Mouse (Mus musculus) liver, postnatal 0 days (tissue): ENCODE measurements at regions not wholly inside any gene's neighbourhood (a gene's known extent, or its start where the extent isn't known, plus 50 kb on each side); places are given as distances from the start of the nearest gene placed in this dataset.

Experiments used
- ATAC-seq: fragments of 200-750 bp; cut with Nextera tagmentation; 2 replicates; pipeline ENCODE4 v1.8.0; 2017; ENCODE audit warnings: mild to moderate bottlenecking, moderate library complexity
- DNase-seq: peaks from one replicate; pipeline ENCODE4 v3.0.0-alpha.2; 2016
- H3K27ac ChIP-seq: fragments of 300-500 bp; sonication (generic); 2 replicates; pipeline ENCODE4 v1.5.1; 2014; ENCODE audit warnings: antibody characterized with exemption, moderate library complexity, mild to moderate bottlenecking, low read depth
- H3K27me3 ChIP-seq: fragments of 300-500 bp; sonication (generic); 2 replicates; pipeline ENCODE4 v1.6.1; 2014; ENCODE audit warnings: low read length, control low read depth, mixed read lengths; ENCODE audit not compliant: insufficient read depth
- H3K36me3 ChIP-seq: fragments of 300-500 bp; sonication (generic); replicated peaks from 2 replicates; pipeline ENCODE4 v1.6.1; 2014; ENCODE audit warnings: mild to moderate bottlenecking, control low read depth, low read length, moderate library complexity, mixed read lengths; ENCODE audit not compliant: insufficient read depth
- H3K4me1 ChIP-seq: fragments of 300-500 bp; sonication (generic); 2 replicates; pipeline ENCODE4 v1.6.1; 2014; ENCODE audit warnings: antibody characterized with exemption, mild to moderate bottlenecking, control low read depth; ENCODE audit not compliant: insufficient read depth
- H3K4me2 ChIP-seq: fragments of 300-500 bp; sonication (generic); 2 replicates; pipeline ENCODE4 v1.6.1; 2014; ENCODE audit warnings: low read depth, mild to moderate bottlenecking, low read length, moderate library complexity, mixed read lengths
- H3K4me3 ChIP-seq: fragments of 300-500 bp; sonication (generic); 2 replicates; pipeline ENCODE4 v1.5.1; 2014; ENCODE audit warnings: low read depth, low read length
- H3K9ac ChIP-seq: fragments of 300-500 bp; sonication (generic); replicated peaks from 2 replicates; pipeline ENCODE4 v1.6.1; 2014; ENCODE audit warnings: mild to moderate bottlenecking, moderate library complexity
- H3K9me3 ChIP-seq: fragments of 300-500 bp; sonication (generic); 2 replicates; pipeline ENCODE4 v1.6.1; 2016; ENCODE audit warnings: mild to moderate bottlenecking, control low read depth, low read length, mixed read lengths
- CTCF ChIP-seq: sonication (generic); IDR thresholded peaks from 2 replicates; pipeline ENCODE4 v1.5.1; 2016; ENCODE audit warnings: antibody characterized with exemption, low read depth
- EP300 ChIP-seq: IDR thresholded peaks from 2 replicates; pipeline ENCODE4 v1.6.1; 2016; ENCODE audit warnings: antibody characterized with exemption, low read depth, mild to moderate bottlenecking
- WGBS: fragments of 180-500 bp; shearing (Covaris S2); extraction: QIAGEN DNeasy Blood & Tissue Kit; methylation state at CpG from one replicate; pipeline ENCODE4 v1.1.7; 2014; ENCODE audit not compliant: insufficient replicate concordance; 5-methylcytosine and 5-hydroxymethylcytosine counted together

DNA sequence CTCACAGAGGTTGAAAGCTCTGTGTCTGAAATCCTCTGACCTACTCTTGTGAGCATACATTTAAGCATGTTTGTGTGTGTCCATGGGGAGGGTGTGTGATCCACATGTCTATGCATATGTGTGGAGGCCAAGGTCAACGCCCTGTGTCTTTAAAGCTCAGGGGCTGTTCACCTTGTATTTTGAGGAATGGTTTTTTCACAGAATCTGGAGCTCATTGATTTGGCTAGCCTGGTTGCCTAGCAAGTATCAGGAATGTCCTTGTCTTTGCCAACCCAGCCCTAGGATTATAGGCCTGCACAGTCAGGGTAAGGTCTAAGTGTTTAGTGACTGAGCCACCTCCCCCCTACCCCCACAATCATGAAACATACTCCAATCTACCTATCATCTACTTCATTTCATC lies 394.0 kb upstream of the Plxna2 start:
- no peak overlapping the region for H3K9ac ChIP-seq
- H3K4me1 ChIP-seq: no peaks in the 10 kb centered on the region
- no peaks in the 10 kb centered on the region for H3K36me3 ChIP-seq
- no peak overlapping the region for H3K4me2 ChIP-seq
- WGBS: 52% methylated on average over 1 of the region's 1 CpGs
- no peaks in the 10 kb centered on the region for H3K9me3 ChIP-seq
- DNase-seq (no peak), ATAC-seq (no peak)
- no peak overlapping the region for H3K27ac ChIP-seq
- H3K27me3 ChIP-seq: no peaks in the 10 kb centered on the region
- H3K4me3 ChIP-seq: no peak overlapping the region
- TF ChIP-seq CTCF (no peak), EP300 (no peak)

DNA sequence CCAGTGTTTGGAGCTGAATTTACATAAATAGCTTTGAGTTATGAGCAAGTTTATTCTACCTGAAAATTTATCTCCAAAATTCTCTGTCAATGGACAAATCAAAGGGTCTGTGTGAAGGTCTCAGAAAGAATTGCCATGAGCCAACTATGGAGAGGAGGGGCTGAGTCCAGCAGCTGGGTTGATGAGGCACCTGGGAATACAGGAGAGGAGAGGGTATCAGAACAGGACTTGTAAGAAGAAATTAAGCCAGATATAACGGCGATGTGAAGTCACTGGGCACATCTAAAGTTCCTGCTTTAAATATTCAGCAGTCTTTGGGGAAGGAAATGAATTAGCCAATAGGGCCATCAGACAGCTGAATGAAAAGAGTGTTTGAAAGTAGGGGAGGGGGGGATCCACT lies 394.4 kb upstream of the Plxna2 start:
- Histone ChIP-seq H3K9me3 (no peaks in the 10 kb centered on the region), H3K4me3 (no peak overlapping the region), H3K27me3 (no peaks in the 10 kb centered on the region), H3K27ac (no peak overlapping the region), H3K4me1 (no peaks in the 10 kb centered on the region), H3K4me2 (no peak overlapping the region), H3K36me3 (no peaks in the 10 kb centered on the region), H3K9ac (no peak overlapping the region)
- TF ChIP-seq EP300 (no peak), CTCF (no peak)
- 16% methylated on average over 2 of the region's 2 CpGs for WGBS
- ATAC-seq: no peak
- no peak for DNase-seq

GRCm38 (mm10) chr1:194223015-194223414 lies 395.0 kb upstream of the Plxna2 start:
- DNase-seq: peak; percentile 66
- Histone ChIP-seq H3K4me3 (no peak overlapping the region), H3K36me3 (no peaks in the 10 kb centered on the region), H3K27me3 (no peaks in the 10 kb centered on the region), H3K27ac (no peak overlapping the region), H3K4me1 (no peaks in the 10 kb centered on the region), H3K9ac (no peak overlapping the region), H3K4me2 (no peak overlapping the region), H3K9me3 (no peaks in the 10 kb centered on the region)
- ATAC-seq: peak; percentile 48
- 3% methylated on average over 9 of the region's 9 CpGs for WGBS
- TF ChIP-seq CTCF: peak; percentile 86
- TF ChIP-seq EP300: no peak

DNA sequence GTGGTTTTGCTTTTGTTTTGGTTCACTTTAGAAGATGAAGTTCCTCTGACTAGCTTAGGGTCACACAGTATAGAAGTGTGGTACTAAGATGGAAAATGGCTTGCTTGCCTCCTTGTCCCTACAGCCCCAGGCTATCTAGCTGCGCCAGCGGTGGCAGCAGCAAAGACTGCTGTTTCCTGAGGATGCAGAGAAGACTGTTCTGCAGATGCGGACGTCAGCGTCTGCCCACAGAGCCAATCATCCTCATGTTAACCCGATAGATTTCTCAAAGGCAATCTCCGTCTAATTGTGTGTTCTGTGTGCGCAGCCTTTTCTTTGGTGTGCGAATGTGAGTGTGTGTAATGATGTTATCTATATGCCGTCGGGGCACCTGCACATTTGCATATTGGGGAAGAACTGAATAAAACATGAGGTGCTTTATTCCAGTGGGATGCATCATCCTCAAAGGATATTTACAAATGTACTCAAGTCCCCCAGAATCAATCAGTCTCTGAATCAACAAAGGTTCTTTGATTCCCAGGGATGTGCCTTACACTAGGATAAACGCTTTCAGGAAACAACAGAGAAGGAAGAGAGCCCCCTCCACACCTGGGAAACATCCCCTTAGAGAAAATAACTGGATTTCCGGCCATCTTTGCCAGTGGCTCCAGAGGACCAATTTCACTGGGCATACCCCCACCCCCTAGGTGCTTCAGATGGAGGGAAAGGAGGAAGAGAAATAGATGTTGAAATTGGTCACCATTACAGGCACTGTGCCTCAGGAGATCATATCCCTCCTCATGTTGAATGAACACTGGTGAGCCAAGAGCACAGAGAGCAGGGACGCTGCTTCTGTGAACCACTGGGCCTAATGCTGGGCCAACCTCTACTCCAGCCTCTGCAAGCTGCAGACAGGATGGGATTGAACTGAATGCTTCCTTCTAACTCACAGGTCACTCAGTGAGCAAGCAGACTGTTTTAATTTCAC lies 409.7 kb upstream of the Plxna2 start:
- ATAC-seq (no peak), DNase-seq (no peak)
- Histone ChIP-seq H3K27ac (no peak overlapping the region), H3K9ac (no peak overlapping the region), H3K4me2 (no peak overlapping the region), H3K36me3 (no peaks in the 10 kb centered on the region), H3K9me3 (no peaks in the 10 kb centered on the region), H3K4me1 (no peaks in the 10 kb centered on the region), H3K4me3 (no peak overlapping the region), H3K27me3 (no peaks in the 10 kb centered on the region)
- TF ChIP-seq EP300: no peak
- WGBS: 50% methylated on average over 14 of the region's 14 CpGs

DNA sequence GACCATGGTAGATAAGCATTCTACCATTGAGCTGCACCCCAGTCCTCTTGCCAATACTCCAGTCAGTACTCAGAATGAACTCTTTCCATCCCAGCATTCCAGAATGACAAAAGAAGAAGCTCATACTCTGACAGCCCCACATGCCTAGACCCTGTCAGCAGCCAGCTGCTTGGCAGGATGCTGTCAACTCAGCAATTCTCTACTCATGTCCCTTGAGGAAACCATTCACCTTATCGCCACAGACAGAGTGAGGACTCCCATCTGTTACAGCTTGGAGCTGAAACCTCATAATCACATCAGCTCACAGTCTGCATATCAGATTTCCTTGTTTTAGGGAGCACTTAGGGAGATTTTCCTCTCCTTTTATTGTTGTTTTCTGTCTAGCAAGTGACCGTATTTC lies 420.5 kb upstream of the Plxna2 start:
- 59% methylated on average over 2 of the region's 2 CpGs for WGBS
- Histone ChIP-seq H3K4me2 (no peak overlapping the region), H3K9ac (no peak overlapping the region), H3K27me3 (no peaks in the 10 kb centered on the region), H3K36me3 (no peaks in the 10 kb centered on the region), H3K9me3 (no peaks in the 10 kb centered on the region), H3K4me3 (no peak overlapping the region), H3K4me1 (no peaks in the 10 kb centered on the region), H3K27ac (no peak overlapping the region)
- TF ChIP-seq EP300 (no peak), CTCF (no peak)
- no peak for DNase-seq
- no peak for ATAC-seq

DNA sequence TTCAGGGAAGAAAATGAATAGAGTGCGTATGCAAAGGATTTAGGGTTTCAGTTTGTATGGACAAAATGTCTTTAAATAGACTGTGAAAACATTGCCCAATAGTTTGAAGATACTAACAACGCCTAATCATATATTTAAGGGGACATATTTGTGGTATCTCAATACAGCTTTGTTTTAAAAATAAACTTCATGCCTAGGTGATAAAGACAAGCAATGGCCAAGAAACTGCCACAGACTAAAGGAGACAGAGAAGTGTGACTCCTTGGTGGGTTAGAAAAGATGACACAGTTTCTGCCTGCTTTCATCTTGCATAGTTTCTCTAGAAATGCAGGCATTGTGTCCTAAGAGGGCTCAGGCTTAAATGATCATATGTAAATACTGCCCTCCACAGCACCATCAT lies 435.7 kb upstream of the Plxna2 start:
- Histone ChIP-seq H3K27me3 (no peaks in the 10 kb centered on the region), H3K27ac (no peak overlapping the region), H3K9ac (no peak overlapping the region), H3K9me3 (no peaks in the 10 kb centered on the region), H3K4me2 (no peak overlapping the region), H3K4me3 (no peak overlapping the region), H3K36me3 (no peaks in the 10 kb centered on the region), H3K4me1 (no peaks in the 10 kb centered on the region)
- WGBS: 73% methylated on average over 2 of the region's 2 CpGs
- TF ChIP-seq EP300 (no peak), CTCF (no peak)
- ATAC-seq: no peak
- DNase-seq: no peak
